Mouse (Mus musculus) bone marrow, adult 2 months (tissue): ENCODE data around the gene Cldn19.

Experiments used
- CTCF ChIP-seq: fragments of 200-500 bp; IDR thresholded peaks from 2 replicates; pipeline ENCODE4 v1.5.1; 2011; ENCODE audit warnings: low read length, control low read depth; ENCODE audit not compliant: control insufficient read depth, insufficient read depth
- POLR2A ChIP-seq: fragments of 200-500 bp; IDR thresholded peaks from 2 replicates; pipeline ENCODE4 v1.6.1; 2011; ENCODE audit warnings: low read depth, mild to moderate bottlenecking, control low read depth, low read length, borderline replicate concordance; ENCODE audit not compliant: control insufficient read depth

DNA sequence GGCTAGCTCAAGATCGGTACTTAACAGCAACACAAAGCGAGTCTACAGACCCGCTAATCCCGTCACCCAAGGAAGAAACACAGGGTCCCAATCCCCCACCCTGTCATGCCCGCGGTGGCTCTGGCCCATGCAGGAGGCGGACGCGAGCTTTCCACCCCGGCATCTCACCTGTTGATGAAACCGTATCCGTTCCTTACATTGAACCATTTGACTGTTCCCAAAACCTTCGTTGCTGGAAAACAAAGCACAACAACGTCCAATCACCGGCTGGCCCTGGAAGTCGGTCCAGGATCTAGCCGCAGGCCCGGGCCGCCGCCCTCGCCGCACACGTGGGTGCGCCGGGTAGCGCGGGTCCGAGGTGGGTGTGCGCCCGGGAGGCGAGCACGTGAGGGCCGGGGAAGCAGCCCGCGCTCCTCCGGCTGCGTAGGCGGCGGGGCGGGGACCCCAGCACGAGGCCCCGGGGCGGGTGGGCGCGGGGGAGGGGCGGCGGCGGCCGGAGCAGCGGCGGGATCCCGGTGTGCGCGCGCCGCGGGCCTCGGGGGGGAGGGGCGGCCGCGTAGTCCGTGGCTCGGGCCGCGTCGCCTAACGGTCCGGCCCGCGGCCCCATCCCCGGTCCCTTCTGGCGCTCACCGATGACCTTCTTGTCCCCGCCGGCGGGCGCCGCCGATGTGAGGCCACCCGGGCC is 38.5 kb downstream of the Cldn19 start:
- no peak for TF ChIP-seq CTCF
- no peak for TF ChIP-seq POLR2A
